Mouse (Mus musculus): ENCODE measurements around the gene Rab40c.

- TF ChIP-seq POLR2A (IDR thresholded peaks at IDR 0.05; ENCODE audit: insufficient read depth, low read depth, low read length) (no peak), CTCF (IDR thresholded peaks at IDR 0.05) (no peak), EP300 (IDR thresholded peaks at IDR 0.05; ENCODE audit: insufficient read depth, low read depth, low read length) (no peak)
Measured at GRCm38 (mm10) chr17:25943221-25943620, 23.7 kb upstream of the Rab40c start.
